Comparison of ENCODE assay signal across 8 mouse cellular contexts in genomic region chr2:83724827-83725730, GRCm38 (mm10). TPM values are rescaled to one million over a fixed set of nuclear protein-coding genes. Genes with fewer than 3 reads are reported as not detected.
DNase-seq lines count a peak whose midpoint lies in the region; ATAC-seq lines count a peak whose summit lies in the region.

No protein-coding gene starts in this region.

- H3K9ac ChIP-seq in midbrain, embryonic 16.5 days (ENCODE audit: low read depth, low read length), result peak overlapping the region; percentile 62
- H3K9ac ChIP-seq in stomach, embryonic 15.5 days, result peak overlapping the region; percentile 84

- ATAC-seq in midbrain, embryonic 16.5 days, result peak; percentile 68
- peak; percentile 51 for ATAC-seq in stomach, embryonic 15.5 days (ENCODE audit: insufficient read depth, low FRiP score, low read depth)

- peak overlapping the region; percentile 93 for H3K4me2 ChIP-seq in midbrain, embryonic 16.5 days (ENCODE audit: low read length)
- peak overlapping the region; percentile 70 for H3K4me2 ChIP-seq in stomach, embryonic 15.5 days

- no peaks in the 10 kb centered on the region for H3K9me3 ChIP-seq in midbrain, embryonic 16.5 days (replicated peaks; ENCODE audit: control insufficient read depth, low read length, poor library complexity, severe bottlenecking)
- no peaks in the 10 kb centered on the region for H3K9me3 ChIP-seq in stomach, embryonic 15.5 days

- peaks cover 8% of the 10 kb centered on the region for H3K4me1 ChIP-seq in midbrain, embryonic 16.5 days (ENCODE audit: control insufficient read depth, insufficient read depth, low read length)
- H3K4me1 ChIP-seq in stomach, embryonic 15.5 days, result peaks cover 22% of the 10 kb centered on the region; the same call in 1 of the 2 replicates

- H3K27me3 ChIP-seq in midbrain, embryonic 16.5 days (ENCODE audit: control insufficient read depth, insufficient read depth, low read depth, low read length), result no peaks in the 10 kb centered on the region; the same call in 1 of the 2 replicates
- no peaks in the 10 kb centered on the region for H3K27me3 ChIP-seq in stomach, embryonic 15.5 days (replicated peaks)

- DNase-seq in layer of hippocampus, adult 11-12 months (ENCODE audit: low spot score), result peak; percentile 41
- DNase-seq in layer of hippocampus, adult 9-10 months (ENCODE audit: low spot score), result no peak
- peak; percentile 47 for DNase-seq in cerebellum, adult 9-11 months
- DNase-seq in gastrocnemius, postnatal 10 days, result peak; percentile 64
- DNase-seq in induced T-regulatory cell, adult 2 months (ENCODE audit: low read depth), result peak; percentile 73
- DNase-seq in liver, result peak; percentile 38

- peak overlapping the region; percentile 72 for H3K27ac ChIP-seq in midbrain, embryonic 16.5 days (ENCODE audit: low read length)
- H3K27ac ChIP-seq in stomach, embryonic 15.5 days, result peak overlapping the region; percentile 97

- no peaks in the 10 kb centered on the region for H3K36me3 ChIP-seq in midbrain, embryonic 16.5 days (ENCODE audit: control insufficient read depth, insufficient read depth, low read length)
- no peaks in the 10 kb centered on the region for H3K36me3 ChIP-seq in stomach, embryonic 15.5 days

- 4% methylated on average over 44 of the region's 44 CpGs for WGBS in midbrain, embryonic 16.5 days
- WGBS in stomach, embryonic 15.5 days, result 3% methylated on average over 44 of the region's 44 CpGs

- peak overlapping the region; percentile 56 for H3K4me3 ChIP-seq in midbrain, embryonic 16.5 days (ENCODE audit: low read depth, low read length)
- H3K4me3 ChIP-seq in stomach, embryonic 15.5 days (replicated peaks), result peak overlapping the region; percentile 74

RNA-seq across cellular contexts. Expression of gene Itgav, which starts 0.9 kb away (rescaled TPM):
- 10 to 100 TPM; 63.7 to 76.4 TPM for total RNA-seq in gastrocnemius, postnatal 10 days (2021)
- 19.9 and 20.5 TPM in 2 replicates for polyA plus RNA-seq in midbrain, embryonic 16.5 days (2015; fragmentation: Nextera tagmentation; extraction: Ambion mirVana)
- polyA plus RNA-seq in stomach, embryonic 15.5 days (2015; fragmentation: Nextera tagmentation; extraction: Ambion mirVana), result 76.4 and 83.1 TPM in 2 replicates
